Mouse (Mus musculus) limb, embryonic 13.5 days (tissue): ENCODE results near the gene Gm17542. TPM values are rescaled to one million over a fixed set of nuclear protein-coding genes. Genes with fewer than 3 reads are reported as not detected.

ENCODE experiments used
- ATAC-seq: fragments of 200-750 bp; cut with Nextera tagmentation; 2 replicates; pipeline ENCODE4 v1.8.0; 2017; ENCODE audit warnings: low read depth, moderate number of reproducible peaks, moderate TSS enrichment; ENCODE audit not compliant: low FRiP score
- H3K27ac ChIP-seq: fragments of 300-500 bp; sonication (generic); 2 replicates; pipeline ENCODE4 v1.5.1; 2015; ENCODE audit warnings: inconsistent platforms, mild to moderate bottlenecking, moderate library complexity
- H3K27me3 ChIP-seq: fragments of 300-500 bp; sonication (generic); 2 replicates; pipeline ENCODE4 v1.6.1; 2015; ENCODE audit warnings: mild to moderate bottlenecking, inconsistent platforms
- H3K36me3 ChIP-seq: fragments of 300-500 bp; sonication (generic); 2 replicates; pipeline ENCODE4 v1.6.1; 2015; ENCODE audit warnings: inconsistent platforms, mild to moderate bottlenecking, moderate library complexity
- H3K4me1 ChIP-seq: fragments of 300-500 bp; sonication (generic); 2 replicates; pipeline ENCODE4 v1.6.1; 2015; ENCODE audit warnings: inconsistent platforms
- H3K4me2 ChIP-seq: fragments of 300-500 bp; sonication (generic); replicated peaks from 2 replicates; pipeline ENCODE4 v1.6.1; 2015; ENCODE audit warnings: inconsistent platforms, mild to moderate bottlenecking, moderate library complexity
- H3K4me3 ChIP-seq: fragments of 300-500 bp; sonication (generic); 2 replicates; pipeline ENCODE4 v1.5.1; 2015; ENCODE audit warnings: moderate library complexity, mild to moderate bottlenecking, inconsistent platforms
- H3K9ac ChIP-seq: fragments of 300-500 bp; sonication (generic); 2 replicates; pipeline ENCODE4 v1.6.1; 2015; ENCODE audit warnings: mild to moderate bottlenecking, inconsistent platforms
- H3K9me3 ChIP-seq: fragments of 300-500 bp; sonication (generic); 2 replicates; pipeline ENCODE4 v1.6.1; 2016; ENCODE audit warnings: inconsistent platforms
- WGBS: fragments of 180-500 bp; shearing (Covaris S2); methylation state at CpG from one replicate; pipeline ENCODE4 v1.1.7; 2015; 5-methylcytosine and 5-hydroxymethylcytosine counted together
- polyA plus RNA-seq: library from polyadenylated mRNA; unstranded; fragments of >200 nt; fragmentation: Nextera tagmentation; extraction: Ambion mirVana; gene quantifications from 2 replicates; pipeline ENCODE4 v1.2.1, GENCODE M21; 2015

Gm17542 gene
- polyA plus RNA-seq, 1 experiment from 2014 or later = not detected

- Histone ChIP-seq H3K9ac (peak within 1 kb of the TSS; percentile 59), H3K4me3 (peak within 1 kb of the TSS; percentile 45), H3K27me3 (no peaks in the 10 kb centered on the region; the same call in 1 of the 2 replicates), H3K4me2 (peak within 1 kb of the TSS; percentile 66), H3K9me3 (no peaks in the 10 kb centered on the region), H3K27ac (no peak within 1 kb of the TSS), H3K36me3 (no peaks in the 10 kb centered on the region), H3K4me1 (peaks cover 12% of the 10 kb centered on the region; the same call in 1 of the 2 replicates)
- ATAC-seq = peak; percentile 88
- under 1% methylated on average over 20 of the region's 20 CpGs for WGBS
Observed at GRCm38 (mm10) chr10:58675533-58675932, 42.5 kb downstream of the Gm17542 start, which contains the start of gene Edar. TSS of gene Edar (minus strand) at chr10:58675654.

- Histone ChIP-seq H3K9ac (no peak overlapping the region), H3K27ac (no peak overlapping the region), H3K36me3 (no peaks in the 10 kb centered on the region), H3K27me3 (no peaks in the 10 kb centered on the region; the same call in 1 of the 2 replicates), H3K4me3 (no peak overlapping the region), H3K4me1 (peaks cover 12% of the 10 kb centered on the region; the same call in 1 of the 2 replicates), H3K4me2 (peak overlapping the region; percentile 66), H3K9me3 (no peaks in the 10 kb centered on the region)
- WGBS = 34% methylated on average over 15 of the region's 15 CpGs
- 0 out of 2 replicates have a peak, but pooled peaks have one; percentile 24 for ATAC-seq
Observed at GRCm38 (mm10) chr10:58673278-58674061, 44.5 kb downstream of the Gm17542 start.

GRCm38 (mm10) chr10:58672557-58673277 is 45.3 kb downstream of the Gm17542 start:
- Histone ChIP-seq H3K4me2 (peak overlapping the region; percentile 66), H3K4me1 (peaks cover 12% of the 10 kb centered on the region; the same call in 1 of the 2 replicates), H3K9me3 (no peaks in the 10 kb centered on the region), H3K36me3 (no peaks in the 10 kb centered on the region), H3K9ac (no peak overlapping the region), H3K4me3 (no peak overlapping the region), H3K27me3 (no peaks in the 10 kb centered on the region; the same call in 1 of the 2 replicates), H3K27ac (no peak overlapping the region)
- no peak for ATAC-seq
- WGBS = 61% methylated on average over 10 of the region's 10 CpGs

GRCm38 (mm10) chr10:58663868-58664267 is 54.1 kb downstream of the Gm17542 start:
- no peak for ATAC-seq
- H3K4me2 ChIP-seq = no peak overlapping the region
- H3K36me3 ChIP-seq = no peaks in the 10 kb centered on the region
- H3K27me3 ChIP-seq = no peaks in the 10 kb centered on the region
- no peak overlapping the region for H3K27ac ChIP-seq
- peaks cover 9% of the 10 kb centered on the region for H3K4me1 ChIP-seq
- 92% methylated on average over 5 of the region's 5 CpGs for WGBS
- no peaks in the 10 kb centered on the region for H3K9me3 ChIP-seq
- no peak overlapping the region for H3K4me3 ChIP-seq
- no peak overlapping the region for H3K9ac ChIP-seq

Other genes with a start within 250 kb of the Gm17542 start
- gene Ccdc138, start 220.3 kb downstream of the Gm17542 start, polyA plus RNA-seq = 12.7 TPM in 2 replicates
- 1.4 and 1.7 TPM in 2 replicates for gene Edar, start 42.6 kb downstream of the Gm17542 start, polyA plus RNA-seq
- 0.68 and 1.1 TPM in 2 replicates for gene Sh3rf3, start 95.1 kb upstream of the Gm17542 start, polyA plus RNA-seq